Mouse (Mus musculus): ENCODE results near the gene Asb4. TPM values are rescaled to one million over a fixed set of nuclear protein-coding genes. Genes with fewer than 3 reads are reported as not detected.

The Asb4 gene
- polyA plus RNA-seq, 1 experiment from 2014 or later = 28.5 TPM

DNA sequence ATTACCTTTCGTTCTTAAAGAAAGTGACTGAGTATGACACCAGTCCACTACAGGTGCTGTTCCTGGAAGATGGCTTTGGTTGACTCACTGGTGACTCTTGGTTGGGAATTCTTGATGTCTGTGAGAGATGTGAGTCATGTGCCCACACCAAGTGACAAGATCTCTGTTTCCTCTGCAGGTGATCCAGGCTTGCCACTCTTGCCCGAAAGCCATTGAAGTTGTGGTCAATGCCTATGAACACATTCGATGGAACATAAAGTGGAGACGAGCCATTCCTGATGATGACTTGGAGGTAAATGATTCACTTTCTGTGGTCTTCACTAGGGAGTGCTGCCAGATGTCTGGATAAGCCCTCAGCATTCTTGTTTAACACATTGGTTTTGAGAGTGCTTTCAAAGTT lies 46.4 kb downstream of the Asb4 start:
- Histone ChIP-seq H3K4me1 (peaks cover 3% of the 10 kb centered on the region; the same call in 1 of the 2 replicates), H3K9ac (no peak overlapping the region), H3K36me3 (replicated peaks) (no peaks in the 10 kb centered on the region), H3K4me2 (no peak overlapping the region), H3K27ac (no peak overlapping the region), H3K4me3 (replicated peaks) (no peak overlapping the region), H3K27me3 (peaks cover 4% of the 10 kb centered on the region; the same call in 1 of the 2 replicates), H3K9me3 (no peaks in the 10 kb centered on the region)
- ATAC-seq (ENCODE audit: low FRiP score) = no peak
- WGBS = 97% methylated on average over 4 of the region's 4 CpGs

DNA sequence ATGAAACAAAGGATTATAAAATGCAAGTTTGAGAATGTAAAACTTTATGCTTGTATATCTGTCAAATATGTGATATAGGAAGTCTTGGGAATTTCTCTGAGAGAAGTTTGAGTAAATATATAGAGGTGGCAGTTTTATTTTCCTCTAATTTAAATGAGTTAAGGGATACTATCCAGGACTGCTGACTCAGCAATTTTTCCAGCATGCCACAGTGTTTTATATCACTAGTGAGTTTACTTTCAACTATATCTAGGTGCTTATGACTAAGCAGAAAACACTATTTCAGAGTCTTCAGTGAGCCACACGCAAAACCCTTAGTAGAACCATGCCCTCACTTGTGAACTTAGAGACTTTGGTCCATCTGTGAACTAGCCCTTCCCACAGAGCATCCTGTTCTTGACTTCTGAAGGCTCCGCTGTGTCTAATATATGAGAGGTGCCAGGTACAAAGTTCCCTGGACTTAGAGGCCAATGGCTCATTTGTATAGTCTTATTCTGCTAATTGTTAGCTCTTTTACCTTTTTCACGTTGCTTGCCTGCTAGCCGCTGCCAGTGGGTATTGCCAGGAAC lies 46.9 kb downstream of the Asb4 start:
- no peaks in the 10 kb centered on the region for H3K36me3 ChIP-seq (replicated peaks)
- H3K4me1 ChIP-seq = peaks cover 3% of the 10 kb centered on the region; the same call in 1 of the 2 replicates
- ATAC-seq (ENCODE audit: low FRiP score) = no peak
- H3K27me3 ChIP-seq = peaks cover 4% of the 10 kb centered on the region; the same call in 1 of the 2 replicates
- WGBS = 98% methylated on average over 4 of the region's 4 CpGs
- H3K9ac ChIP-seq = no peak overlapping the region
- no peak overlapping the region for H3K27ac ChIP-seq
- no peaks in the 10 kb centered on the region for H3K9me3 ChIP-seq
- H3K4me3 ChIP-seq (replicated peaks) = no peak overlapping the region
- H3K4me2 ChIP-seq = no peak overlapping the region

DNA sequence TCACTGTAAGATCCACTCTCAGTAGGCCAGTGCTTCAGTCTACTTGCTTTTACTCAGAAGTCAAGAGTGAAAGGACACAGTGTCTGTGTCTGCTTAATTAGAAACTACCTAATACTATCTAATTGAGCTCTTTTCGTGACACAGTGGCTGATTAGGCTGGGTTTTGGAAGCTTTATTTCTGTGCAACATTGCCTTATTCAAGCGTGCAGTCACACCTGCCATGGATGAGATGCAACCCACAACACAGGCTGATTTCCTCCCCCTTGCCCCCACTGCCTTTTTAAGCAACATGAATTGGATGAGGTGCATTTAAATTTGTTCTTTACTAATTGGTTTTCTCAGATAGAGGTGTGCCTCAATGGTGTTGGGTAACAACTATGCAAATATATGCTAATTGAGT lies 50.7 kb downstream of the Asb4 start:
- Histone ChIP-seq H3K27me3 (peaks cover 21% of the 10 kb centered on the region; the same call in 1 of the 2 replicates), H3K9me3 (no peaks in the 10 kb centered on the region), H3K36me3 (replicated peaks) (no peaks in the 10 kb centered on the region), H3K4me3 (replicated peaks) (no peak overlapping the region), H3K4me1 (peaks cover 3% of the 10 kb centered on the region; the same call in 1 of the 2 replicates), H3K4me2 (no peak overlapping the region), H3K27ac (no peak overlapping the region), H3K9ac (no peak overlapping the region)
- WGBS = 31% methylated on average over 2 of the region's 2 CpGs
- ATAC-seq (ENCODE audit: low FRiP score) = peak; percentile 33; the same call in 1 of the 2 replicates

DNA sequence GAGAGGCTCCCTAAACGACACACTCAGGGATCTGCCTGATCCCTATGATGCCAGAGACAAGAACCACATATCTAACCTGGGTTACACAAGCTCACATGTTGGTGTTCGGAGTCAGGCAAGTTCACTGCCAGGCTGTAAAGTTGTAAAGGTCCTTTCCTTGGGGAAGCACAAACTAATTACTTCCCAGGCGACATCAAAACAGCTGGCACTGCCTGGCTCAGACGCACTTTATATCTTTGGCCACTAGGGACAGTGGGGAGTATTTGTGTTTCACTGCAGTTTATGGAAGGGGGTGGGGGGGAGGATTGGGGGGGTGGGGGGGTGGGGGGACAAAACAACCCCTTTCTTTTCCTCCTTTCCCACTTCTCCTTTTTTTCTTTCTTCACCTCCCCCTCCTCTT lies 54.6 kb downstream of the Asb4 start:
- H3K27me3 ChIP-seq = peaks cover 17% of the 10 kb centered on the region; the same call in 1 of the 2 replicates
- no peak overlapping the region for H3K4me2 ChIP-seq
- no peak overlapping the region for H3K9ac ChIP-seq
- H3K9me3 ChIP-seq = no peaks in the 10 kb centered on the region
- no peak overlapping the region for H3K4me3 ChIP-seq (replicated peaks)
- WGBS = 46% methylated on average over 4 of the region's 4 CpGs
- peaks cover 8% of the 10 kb centered on the region for H3K4me1 ChIP-seq
- ATAC-seq (ENCODE audit: low FRiP score) = no peak
- no peak overlapping the region for H3K27ac ChIP-seq
- no peaks in the 10 kb centered on the region for H3K36me3 ChIP-seq (replicated peaks)

DNA sequence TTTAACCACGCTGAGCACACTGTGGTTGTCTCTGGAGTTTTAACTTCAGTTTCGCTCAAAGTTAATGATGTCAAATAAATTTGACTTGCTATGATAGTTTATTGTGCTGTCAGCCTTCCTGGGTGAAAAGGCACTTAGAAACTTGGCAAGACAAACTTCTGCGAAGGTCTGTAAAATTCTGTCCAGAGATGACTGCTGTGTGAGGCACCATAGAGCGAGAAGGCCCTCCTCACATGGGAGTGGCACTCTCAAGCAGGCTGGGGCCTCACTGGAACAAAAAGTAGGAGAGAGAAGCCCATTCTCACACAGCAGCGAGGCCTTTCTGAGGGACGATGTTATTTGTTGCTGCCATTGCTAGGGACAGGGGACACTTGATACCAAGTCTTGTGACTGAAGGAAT lies 58.0 kb downstream of the Asb4 start:
- Histone ChIP-seq H3K4me2 (no peak overlapping the region), H3K9ac (no peak overlapping the region), H3K27me3 (peaks cover 16% of the 10 kb centered on the region; the same call in 1 of the 2 replicates), H3K4me1 (peaks cover 15% of the 10 kb centered on the region), H3K36me3 (replicated peaks) (no peaks in the 10 kb centered on the region), H3K4me3 (replicated peaks) (no peak overlapping the region), H3K9me3 (no peaks in the 10 kb centered on the region), H3K27ac (no peak overlapping the region)
- 85% methylated on average over 6 of the region's 6 CpGs for WGBS
- no peak for ATAC-seq (ENCODE audit: low FRiP score)

DNA sequence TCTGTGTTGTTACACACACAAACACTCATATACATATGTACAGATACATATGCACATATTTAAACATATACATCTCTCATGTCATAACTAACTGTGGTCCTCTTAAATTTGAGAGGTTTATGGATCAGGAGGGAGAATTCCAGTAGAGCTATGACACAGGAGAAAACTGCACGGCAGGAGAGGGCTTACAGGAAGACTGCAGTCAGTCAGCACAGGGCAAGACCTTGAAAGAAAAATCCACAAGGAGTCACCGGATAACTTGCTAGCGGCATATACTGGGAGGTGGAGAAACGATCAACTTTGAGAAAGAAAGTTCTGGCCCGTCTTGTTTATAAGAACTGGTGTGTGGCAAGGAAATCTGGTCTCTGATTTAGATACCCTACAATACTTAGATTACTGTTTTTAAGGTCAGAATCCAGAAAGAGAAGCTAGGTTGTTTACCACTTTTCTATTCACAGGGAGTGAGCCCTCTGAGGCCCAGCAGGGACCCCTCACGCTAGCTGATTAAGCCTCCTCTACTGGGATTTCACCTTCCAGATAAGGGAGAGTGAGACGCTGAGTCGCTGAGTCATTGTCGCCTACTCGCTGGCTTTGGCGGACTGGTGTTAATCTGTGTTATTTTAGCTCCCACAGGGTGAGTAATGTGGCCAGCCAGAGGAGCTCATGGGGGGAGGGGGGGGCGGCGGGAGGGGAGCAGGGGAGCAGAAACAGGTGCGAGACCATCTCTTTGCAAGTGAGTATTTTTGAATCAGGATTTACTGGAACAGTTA lies 59.3 kb downstream of the Asb4 start:
- WGBS = 5% methylated on average over 14 of the region's 14 CpGs
- Histone ChIP-seq H3K4me3 (replicated peaks) (no peak overlapping the region), H3K4me2 (peak overlapping the region; percentile 15; the same call in 1 of the 2 replicates)

DNA sequence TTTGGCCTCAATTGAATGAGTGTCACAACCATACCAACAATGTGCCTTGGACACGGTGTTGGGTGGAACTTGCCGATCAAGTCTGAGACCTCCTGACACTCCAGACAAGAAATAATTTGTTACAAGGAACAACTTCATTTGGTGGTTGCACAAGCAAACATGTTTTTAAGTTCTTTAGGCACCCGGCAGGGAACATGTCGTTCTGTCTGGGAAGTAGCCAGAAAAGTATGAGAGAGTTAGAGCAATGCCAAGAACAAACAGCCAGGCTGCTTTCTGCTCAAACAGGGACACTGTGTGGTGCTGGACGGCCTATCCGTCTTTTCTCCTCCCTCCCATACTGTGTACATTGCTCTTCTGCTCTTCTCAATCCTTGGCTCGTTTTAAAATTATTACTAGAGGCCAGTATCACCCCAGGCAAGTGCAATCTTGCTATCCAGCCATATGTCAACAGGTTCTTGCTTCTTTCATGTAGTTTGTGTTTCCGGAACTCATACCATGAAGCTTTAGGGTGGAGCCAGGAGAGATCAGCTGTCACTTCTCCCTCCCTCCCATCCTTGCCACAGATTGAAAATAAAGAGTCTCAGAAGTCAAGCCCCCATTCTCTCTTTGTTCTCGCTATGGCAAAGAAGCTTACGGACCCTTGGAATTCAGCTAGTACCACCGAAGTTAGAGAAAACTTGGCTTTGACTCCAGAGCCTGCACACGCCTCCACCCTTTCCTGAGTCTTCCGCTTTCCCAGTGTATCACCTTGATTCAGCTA lies 60.1 kb downstream of the Asb4 start:
- H3K36me3 ChIP-seq (replicated peaks) = no peaks in the 10 kb centered on the region
- H3K4me2 ChIP-seq = peak overlapping the region; percentile 15; the same call in 1 of the 2 replicates
- no peak for ATAC-seq (ENCODE audit: low FRiP score)
- WGBS = 25% methylated on average over 13 of the region's 13 CpGs
- H3K9me3 ChIP-seq = no peaks in the 10 kb centered on the region
- H3K4me3 ChIP-seq (replicated peaks) = no peak overlapping the region
- peaks cover 29% of the 10 kb centered on the region for H3K4me1 ChIP-seq
- H3K27ac ChIP-seq = no peak overlapping the region
- H3K27me3 ChIP-seq = 0 out of 2 replicates have a peak, but pooled peaks cover 7% of the 10 kb centered on the region
- no peak overlapping the region for H3K9ac ChIP-seq

More for the DNA sequence above, 59.3 kb downstream of the Asb4 start:
- H3K27me3 ChIP-seq = 0 out of 2 replicates have a peak, but pooled peaks cover 7% of the 10 kb centered on the region
- H3K36me3 ChIP-seq (replicated peaks) = no peaks in the 10 kb centered on the region
- no peak overlapping the region for H3K9ac ChIP-seq
- ATAC-seq (ENCODE audit: low FRiP score) = peak; percentile 44; the same call in 1 of the 2 replicates
- peaks cover 22% of the 10 kb centered on the region for H3K4me1 ChIP-seq
- H3K9me3 ChIP-seq = no peaks in the 10 kb centered on the region
- H3K27ac ChIP-seq = no peak overlapping the region

DNA sequence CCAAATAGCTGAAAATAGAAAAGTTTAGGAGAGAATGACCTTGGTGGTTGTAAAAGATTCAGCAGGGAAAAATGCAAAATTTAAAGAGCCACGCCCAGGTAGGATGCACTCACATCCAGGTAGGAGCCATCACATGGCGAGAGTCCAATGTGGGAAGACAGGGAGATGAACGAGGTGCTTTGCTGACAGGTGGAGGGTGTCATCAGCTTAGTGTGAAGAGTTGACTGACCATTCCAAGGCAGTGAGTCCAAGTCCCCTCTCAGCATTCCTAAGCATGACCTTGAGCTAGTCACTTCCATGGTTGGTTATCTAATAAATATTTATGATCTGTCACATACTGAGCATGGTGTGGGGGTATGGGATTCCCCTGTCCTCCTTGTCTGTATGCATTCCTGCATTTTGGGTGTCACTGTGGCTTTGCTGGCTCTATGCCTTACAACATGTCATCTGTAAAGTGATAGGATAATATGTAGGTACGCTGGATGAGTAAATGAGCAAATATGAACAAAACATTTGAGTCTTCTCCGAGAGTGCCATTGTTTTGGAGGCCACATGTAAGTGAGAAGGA lies 61.2 kb downstream of the Asb4 start:
- Histone ChIP-seq H3K4me1 (peaks cover 31% of the 10 kb centered on the region), H3K4me3 (replicated peaks) (no peak overlapping the region), H3K27me3 (0 out of 2 replicates have a peak, but pooled peaks cover 4% of the 10 kb centered on the region), H3K9me3 (no peaks in the 10 kb centered on the region), H3K9ac (no peak overlapping the region), H3K4me2 (no peak overlapping the region), H3K36me3 (replicated peaks) (no peaks in the 10 kb centered on the region), H3K27ac (no peak overlapping the region)
- ATAC-seq (ENCODE audit: low FRiP score) = no peak
- 94% methylated on average over 5 of the region's 5 CpGs for WGBS

DNA sequence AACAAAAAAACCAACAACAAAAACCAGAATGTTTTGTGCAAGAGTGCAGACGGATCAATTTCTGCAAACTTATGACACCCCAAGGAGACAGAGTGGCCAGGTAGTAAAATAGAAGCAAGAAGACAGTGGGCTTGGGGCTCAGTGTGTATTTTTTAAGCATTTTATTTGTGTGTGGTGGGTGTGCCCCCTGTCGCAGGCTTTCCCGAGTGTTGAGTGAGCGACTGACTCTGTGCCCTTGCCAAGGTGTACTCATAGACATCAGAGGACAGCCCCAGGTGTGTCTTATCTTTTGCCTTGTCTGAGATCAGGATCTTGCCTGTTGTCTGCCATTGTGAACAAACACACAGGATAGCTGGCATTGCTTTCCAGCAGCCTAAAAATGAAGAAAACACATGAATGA lies 63.8 kb downstream of the Asb4 start:
- Histone ChIP-seq H3K9me3 (no peaks in the 10 kb centered on the region), H3K27me3 (0 out of 2 replicates have a peak, but pooled peaks cover 4% of the 10 kb centered on the region), H3K36me3 (replicated peaks) (no peaks in the 10 kb centered on the region), H3K9ac (no peak overlapping the region), H3K4me3 (replicated peaks) (no peak overlapping the region), H3K4me2 (no peak overlapping the region), H3K27ac (0 out of 2 replicates have a peak overlapping the region, but pooled peaks have one; percentile 25), H3K4me1 (peaks cover 31% of the 10 kb centered on the region)
- WGBS = 79% methylated on average over 4 of the region's 4 CpGs
- ATAC-seq (ENCODE audit: low FRiP score) = no peak

DNA sequence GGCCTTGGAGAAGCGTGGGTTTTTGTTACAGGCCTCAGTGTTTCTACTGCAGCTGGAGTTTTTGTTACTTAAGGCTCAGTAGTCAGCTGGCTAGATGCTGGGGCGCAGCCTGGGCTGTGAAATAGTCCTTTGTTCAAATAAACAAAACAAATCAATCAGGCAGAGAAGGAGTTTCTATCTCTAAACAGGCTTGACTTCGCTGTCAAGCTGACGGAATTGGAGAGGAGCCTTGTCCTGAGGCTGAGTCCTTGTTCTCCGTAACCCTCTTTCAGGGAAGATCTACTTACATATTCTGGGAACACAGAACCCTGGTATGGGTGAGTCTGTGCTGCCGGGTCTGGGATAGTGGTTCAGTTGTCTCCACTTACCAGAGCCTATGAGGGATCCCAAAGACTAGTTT lies 64.4 kb downstream of the Asb4 start:
- H3K9ac ChIP-seq = no peak overlapping the region
- H3K4me1 ChIP-seq = peaks cover 28% of the 10 kb centered on the region
- no peaks in the 10 kb centered on the region for H3K36me3 ChIP-seq (replicated peaks)
- peak overlapping the region; percentile 50; the same call in 1 of the 2 replicates for H3K27ac ChIP-seq
- H3K9me3 ChIP-seq = no peaks in the 10 kb centered on the region
- no peak overlapping the region for H3K4me3 ChIP-seq (replicated peaks)
- no peak overlapping the region for H3K4me2 ChIP-seq
- WGBS = 18% methylated on average over 6 of the region's 6 CpGs
- peak; percentile 67 for ATAC-seq (ENCODE audit: low FRiP score)
- 0 out of 2 replicates have a peak, but pooled peaks cover 4% of the 10 kb centered on the region for H3K27me3 ChIP-seq

DNA sequence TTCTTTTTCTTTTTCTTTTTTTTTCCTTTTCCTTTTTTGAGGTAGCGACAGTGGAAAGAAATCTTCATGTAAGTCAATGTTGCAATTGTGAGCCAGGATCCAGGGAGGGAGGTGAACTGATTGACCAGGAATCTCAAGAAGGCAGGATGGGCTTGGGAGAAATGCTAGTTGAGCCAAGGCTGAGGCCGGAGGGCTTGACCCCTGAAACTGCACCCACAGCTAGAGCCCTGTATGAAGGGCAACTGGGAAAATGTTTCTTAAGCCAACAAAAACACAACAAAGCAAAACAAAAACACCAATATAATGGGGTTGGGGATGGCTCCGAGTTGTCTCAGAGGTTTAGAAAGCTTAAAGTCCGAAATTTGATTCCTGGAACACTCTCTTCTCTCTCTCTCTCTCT lies 65.2 kb downstream of the Asb4 start:
- no peak overlapping the region for H3K4me2 ChIP-seq
- no peak overlapping the region for H3K9ac ChIP-seq
- H3K27ac ChIP-seq = no peak overlapping the region
- no peak overlapping the region for H3K4me3 ChIP-seq (replicated peaks)
- no peak for ATAC-seq (ENCODE audit: low FRiP score)
- no peaks in the 10 kb centered on the region for H3K36me3 ChIP-seq (replicated peaks)
- no peaks in the 10 kb centered on the region for H3K9me3 ChIP-seq
- peaks cover 19% of the 10 kb centered on the region for H3K4me1 ChIP-seq
- H3K27me3 ChIP-seq = no peaks in the 10 kb centered on the region
- WGBS = 58% methylated on average over 4 of the region's 4 CpGs

DNA sequence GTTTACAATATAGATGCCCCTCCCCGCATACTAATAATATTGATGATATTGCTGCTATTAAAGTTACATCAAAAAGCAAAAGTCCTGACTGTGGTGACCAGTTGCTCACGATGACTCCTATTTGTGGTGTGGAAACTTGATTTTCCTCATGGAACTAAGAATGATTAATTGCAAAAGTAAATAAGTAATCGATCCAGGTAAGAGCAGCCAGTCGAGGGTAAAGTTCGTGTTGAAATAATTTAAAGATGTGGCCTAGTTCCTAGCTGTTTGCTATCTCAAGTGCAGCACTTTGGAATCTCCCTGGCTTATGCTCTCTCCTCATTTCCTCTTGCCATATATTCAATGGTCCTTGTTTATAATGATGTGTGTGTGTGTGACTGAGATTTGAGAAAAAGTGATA lies 66.7 kb downstream of the Asb4 start:
- peaks cover 16% of the 10 kb centered on the region for H3K4me1 ChIP-seq
- no peak for ATAC-seq (ENCODE audit: low FRiP score)
- H3K4me2 ChIP-seq = no peak overlapping the region
- no peak overlapping the region for H3K9ac ChIP-seq
- H3K27ac ChIP-seq = no peak overlapping the region
- no peak overlapping the region for H3K4me3 ChIP-seq (replicated peaks)
- 93% methylated on average over 5 of the region's 5 CpGs for WGBS
- no peaks in the 10 kb centered on the region for H3K27me3 ChIP-seq
- H3K9me3 ChIP-seq = no peaks in the 10 kb centered on the region
- H3K36me3 ChIP-seq (replicated peaks) = no peaks in the 10 kb centered on the region
